Mouse (Mus musculus) central nervous system, embryonic 14 days (tissue): ENCODE measurements around the gene Vnn3. TPM values are rescaled to one million over a fixed set of nuclear protein-coding genes. Genes with fewer than 3 reads are reported as not detected.

ENCODE experiments used
- polyA plus RNA-seq: library from polyadenylated mRNA; depleted of rRNA; stranded (reverse); fragments of >200 nt; gene quantifications from 2 replicates; pipeline ENCODE4 v1.2.3, GENCODE M21; 2012; rRNA removed

Vnn3 gene
- polyA plus RNA-seq: 0.05 TPM in 1 of 2 replicates, not detected in the other

DNA sequence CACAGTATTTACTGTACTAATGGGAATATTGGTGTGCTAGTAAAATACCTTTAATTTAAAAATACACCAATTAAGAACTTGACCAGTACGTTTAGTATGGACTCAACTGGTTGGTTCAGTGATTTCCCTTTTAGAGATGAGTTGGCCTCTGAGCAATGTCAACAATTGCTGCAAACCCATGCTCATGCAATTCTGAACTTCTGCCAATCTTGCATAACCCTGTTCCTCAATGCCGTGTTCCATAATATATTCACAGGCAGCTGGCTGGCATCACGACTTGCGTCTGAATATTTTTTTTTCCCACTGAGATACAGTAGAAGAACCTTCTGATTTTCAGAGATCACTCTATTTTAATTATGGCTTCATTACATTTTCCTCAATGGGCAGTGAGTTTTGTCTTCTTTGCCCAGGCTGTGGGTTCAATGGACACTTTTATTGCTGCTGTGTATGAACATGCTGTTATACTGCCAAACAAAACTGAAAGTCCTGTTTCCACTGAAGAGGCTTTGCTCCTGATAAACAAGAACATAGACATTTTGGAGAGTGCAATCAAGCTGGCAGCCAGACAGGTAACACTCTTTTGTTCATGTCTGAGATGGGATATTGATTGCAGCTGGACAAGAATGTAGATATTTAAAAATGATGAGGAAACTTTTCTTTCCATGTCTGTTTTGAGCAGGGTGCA is at the start of gene Vnn3:
Gene Vnn3 (plus strand): TSS at position 235 of the 685 bp plus-strand sequence.

DNA sequence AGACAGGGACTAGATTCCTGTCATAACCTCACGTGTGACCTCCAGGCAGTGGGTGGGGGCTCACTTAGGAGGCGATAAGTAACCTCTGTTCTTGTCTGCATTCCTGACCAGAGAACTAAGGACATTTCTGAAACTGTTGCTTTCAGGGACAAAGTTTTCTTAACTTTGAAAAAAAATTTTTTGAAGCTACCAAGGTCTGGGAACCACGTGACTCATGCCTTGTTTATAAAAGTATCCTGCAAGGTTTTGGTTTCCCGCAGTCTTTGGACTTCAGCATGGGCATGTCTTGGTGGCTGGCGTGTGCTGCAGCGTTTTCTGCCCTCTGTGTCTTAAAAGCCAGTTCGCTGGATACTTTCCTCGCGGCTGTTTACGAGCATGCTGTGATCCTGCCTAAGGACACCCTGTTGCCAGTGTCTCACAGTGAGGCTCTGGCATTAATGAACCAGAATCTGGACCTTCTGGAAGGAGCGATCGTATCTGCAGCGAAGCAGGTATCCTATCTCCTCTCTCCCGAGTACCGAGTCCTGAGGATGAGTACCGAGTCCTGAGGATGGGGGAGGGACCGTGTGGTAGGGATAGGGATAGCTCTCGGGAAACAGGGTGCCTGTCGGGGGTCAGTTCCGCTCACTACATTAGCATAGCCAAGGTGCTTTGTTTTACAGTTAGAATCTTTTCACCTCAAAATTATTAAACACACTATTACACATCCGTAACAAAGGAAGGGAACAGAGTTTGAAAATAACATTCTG is 43.5 kb downstream of the Vnn3 start, which contains the start of gene Vnn1:
Gene Vnn1 (plus strand): TSS at position 88 of the 749 bp plus-strand sequence.

Other genes starting within 250 kb of the Vnn3 start
- gene Rps12, start 64.2 kb upstream of the Vnn3 start, polyA plus RNA-seq: 3,495 and 3,764 TPM in 2 replicates
- 26.0 and 26.3 TPM in 2 replicates for gene Slc18b1, start 54.5 kb upstream of the Vnn3 start, polyA plus RNA-seq
- gene Vnn1, start 43.2 kb downstream of the Vnn3 start, polyA plus RNA-seq: 0.17 and 0.50 TPM in 2 replicates
- not detected in 2 replicates for gene Taar1, start 68.9 kb downstream of the Vnn3 start, polyA plus RNA-seq
- gene Taar2, start 87.1 kb downstream of the Vnn3 start, polyA plus RNA-seq: not detected in 2 replicates
- not detected in 2 replicates for gene Taar3, start 98.1 kb downstream of the Vnn3 start, polyA plus RNA-seq
- not detected in 2 replicates for gene Taar4, start 109.0 kb downstream of the Vnn3 start, polyA plus RNA-seq
- 0.18 and 0.93 TPM in 2 replicates for gene Taar5, start 119.2 kb downstream of the Vnn3 start, polyA plus RNA-seq
- not detected in 2 replicates for gene Taar6, start 134.2 kb downstream of the Vnn3 start, polyA plus RNA-seq
- gene Taar7a, start 142.0 kb downstream of the Vnn3 start, polyA plus RNA-seq: not detected in 2 replicates
- gene Taar7b, start 148.5 kb downstream of the Vnn3 start, polyA plus RNA-seq: not detected in 2 replicates
- gene Taar7d, start 175.8 kb downstream of the Vnn3 start, polyA plus RNA-seq: not detected in 2 replicates
- not detected in 2 replicates for gene Taar7e, start 186.2 kb downstream of the Vnn3 start, polyA plus RNA-seq
- gene Taar7f, start 198.0 kb downstream of the Vnn3 start, polyA plus RNA-seq: not detected in 2 replicates
- gene Taar8a, start 225.0 kb downstream of the Vnn3 start, polyA plus RNA-seq: not detected in 2 replicates
- gene Taar8b, start 240.8 kb downstream of the Vnn3 start, polyA plus RNA-seq: not detected in 2 replicates